Mouse (Mus musculus): ENCODE data around the gene Gtpbp10.

Gene Gtpbp10

GRCm38 (mm10) chr5:5496393-5496792 lies 62.9 kb downstream of the Gtpbp10 start:
- DNase-seq, result no peak

- DNase-seq, result no peak
These were observed 64.3 kb downstream of the Gtpbp10 start for GRCm38 (mm10) chr5:5495042-5495441.

- peak; percentile 56 to 70 for DNase-seq
These were observed 64.9 kb downstream of the Gtpbp10 start for GRCm38 (mm10) chr5:5494269-5495005.

GRCm38 (mm10) chr5:5492163-5492562 lies 67.2 kb downstream of the Gtpbp10 start:
- DNase-seq, result no peak

Data from cerebellum, postnatal 14 days (tissue).